Mouse (Mus musculus) kidney, embryonic 15.5 days (tissue): ENCODE data around the gene Epx. TPM values are rescaled to one million over a fixed set of nuclear protein-coding genes. Genes with fewer than 3 reads are reported as not detected.
A peak's percentile ranks its signal among the peaks of the same experiment; 100 is the strongest.
"Not testable (repeated sequence)": the region's sequence is repeated elsewhere in the genome, so short reads cannot be mapped to it uniquely, and the experiment has no call there.

Experiments
- ATAC-seq: fragments of 200-750 bp; cut with Nextera tagmentation; replicated peaks from 2 replicates; pipeline ENCODE4 v1.8.0; 2017; ENCODE audit warnings: moderate TSS enrichment; ENCODE audit not compliant: low FRiP score
- H3K27ac ChIP-seq: fragments of 300-500 bp; sonication (generic); 2 replicates; pipeline ENCODE4 v1.5.1; 2015; ENCODE audit warnings: mild to moderate bottlenecking, inconsistent platforms
- H3K27me3 ChIP-seq: fragments of 300-500 bp; sonication (generic); 2 replicates; pipeline ENCODE4 v1.6.1; 2015; ENCODE audit warnings: inconsistent platforms
- H3K36me3 ChIP-seq: fragments of 300-500 bp; sonication (generic); 2 replicates; pipeline ENCODE4 v1.6.1; 2015; ENCODE audit warnings: inconsistent platforms
- H3K4me1 ChIP-seq: fragments of 300-500 bp; sonication (generic); 2 replicates; pipeline ENCODE4 v1.6.1; 2015; ENCODE audit warnings: inconsistent platforms
- H3K4me2 ChIP-seq: fragments of 300-500 bp; sonication (generic); 2 replicates; pipeline ENCODE4 v1.6.1; 2015; ENCODE audit warnings: moderate library complexity, mild to moderate bottlenecking, inconsistent platforms
- H3K4me3 ChIP-seq: fragments of 300-500 bp; sonication (generic); replicated peaks from 2 replicates; pipeline ENCODE4 v1.5.1; 2015; ENCODE audit warnings: mild to moderate bottlenecking, inconsistent platforms
- H3K9ac ChIP-seq: fragments of 300-500 bp; sonication (generic); 2 replicates; pipeline ENCODE4 v1.6.1; 2015; ENCODE audit warnings: mild to moderate bottlenecking, inconsistent platforms
- H3K9me3 ChIP-seq: fragments of 300-500 bp; sonication (generic); replicated peaks from 2 replicates; pipeline ENCODE4 v1.6.1; 2016; ENCODE audit warnings: inconsistent platforms
- WGBS: fragments of 180-500 bp; shearing (Covaris S2); methylation state at CpG from one replicate; pipeline ENCODE4 v1.1.7; 2015; ENCODE audit warnings: mixed read lengths; 5-methylcytosine and 5-hydroxymethylcytosine counted together
- polyA plus RNA-seq: library from polyadenylated mRNA; unstranded; fragments of >200 nt; fragmentation: Nextera tagmentation; extraction: Ambion mirVana; gene quantifications from 2 replicates; pipeline ENCODE4 v1.2.1, GENCODE M21; 2015

Epx gene
- polyA plus RNA-seq, 1 experiment from 2014 or later: 0.47 TPM

GRCm38 (mm10) chr11:87866891-87867290, 8.4 kb downstream of the Epx start:
- not testable (repeated sequence) for H3K9ac ChIP-seq, H3K4me2 ChIP-seq, H3K27me3 ChIP-seq, H3K4me1 ChIP-seq, ATAC-seq, H3K9me3 ChIP-seq, H3K27ac ChIP-seq, H3K4me3 ChIP-seq
- peaks cover 20% of the 10 kb centered on the region for H3K36me3 ChIP-seq
- WGBS: 96% methylated on average over 1 of the region's 2 CpGs

DNA sequence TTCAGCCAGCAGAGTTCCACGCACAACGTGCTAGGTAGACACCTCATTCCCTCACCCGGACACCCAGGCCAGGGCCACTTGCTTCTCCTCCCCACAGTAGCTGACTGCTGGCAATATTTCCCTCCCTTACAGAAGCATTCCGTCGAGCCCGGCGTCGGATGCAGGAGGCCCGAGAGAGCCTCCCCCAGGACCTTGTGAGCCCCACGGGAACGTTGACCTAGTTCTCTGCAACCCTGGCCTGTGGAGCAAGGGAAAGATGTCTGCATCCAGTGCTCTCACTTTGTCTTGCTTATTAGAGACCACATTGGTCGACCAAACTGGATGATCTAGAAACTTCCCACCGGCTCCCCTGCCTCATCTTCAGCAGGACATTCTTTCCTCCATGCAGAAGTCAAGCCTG, 12.5 kb downstream of the Epx start:
- no peaks in the 10 kb centered on the region for H3K9me3 ChIP-seq
- H3K4me1 ChIP-seq: no peaks in the 10 kb centered on the region
- H3K9ac ChIP-seq: no peak overlapping the region
- no peak overlapping the region for H3K27ac ChIP-seq
- H3K4me3 ChIP-seq: no peak overlapping the region
- H3K27me3 ChIP-seq: no peaks in the 10 kb centered on the region
- 90% methylated on average over 13 of the region's 13 CpGs for WGBS
- H3K4me2 ChIP-seq: no peak overlapping the region
- ATAC-seq: no peak
- H3K36me3 ChIP-seq: peaks cover 58% of the 10 kb centered on the region

- H3K36me3 ChIP-seq: peaks cover 82% of the 10 kb centered on the region
- H3K9ac ChIP-seq: no peak overlapping the region
- no peak overlapping the region for H3K4me3 ChIP-seq
- H3K4me1 ChIP-seq: no peaks in the 10 kb centered on the region
- H3K27ac ChIP-seq: no peak overlapping the region
- no peak overlapping the region for H3K4me2 ChIP-seq
- no peaks in the 10 kb centered on the region for H3K27me3 ChIP-seq
- WGBS: 84% methylated on average over 9 of the region's 9 CpGs
- no peaks in the 10 kb centered on the region for H3K9me3 ChIP-seq
- ATAC-seq: no peak
Measured at GRCm38 (mm10) chr11:87860426-87860825, 14.9 kb downstream of the Epx start.

DNA sequence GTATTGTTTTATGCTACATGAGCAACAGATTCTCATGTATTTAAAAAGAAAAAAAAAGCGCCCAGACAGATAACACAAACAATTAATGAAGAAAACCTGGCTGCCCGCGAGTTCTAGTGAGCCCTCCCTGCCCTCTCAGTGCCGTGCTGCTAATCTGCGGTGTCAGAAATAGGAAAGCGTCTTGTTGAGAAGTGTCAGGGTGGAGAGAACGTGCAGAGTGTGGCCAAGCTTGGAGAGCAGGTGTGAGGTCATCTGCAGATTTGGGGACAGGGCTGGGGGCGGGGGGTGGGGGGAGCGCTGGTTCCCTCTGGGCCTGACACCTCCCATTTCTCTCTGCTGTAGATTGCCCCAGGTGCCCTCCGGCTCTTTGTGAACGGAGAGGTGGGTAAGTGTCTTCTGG, 16.1 kb downstream of the Epx start:
- Histone ChIP-seq H3K4me3 (no peak overlapping the region), H3K27me3 (no peaks in the 10 kb centered on the region), H3K27ac (no peak overlapping the region), H3K9ac (no peak overlapping the region), H3K9me3 (no peaks in the 10 kb centered on the region), H3K4me2 (no peak overlapping the region), H3K4me1 (no peaks in the 10 kb centered on the region), H3K36me3 (peaks cover 86% of the 10 kb centered on the region)
- ATAC-seq: no peak
- 92% methylated on average over 11 of the region's 11 CpGs for whole genome bisulfite sequencing

- H3K36me3 ChIP-seq: peaks cover 43% of the 10 kb centered on the region
- H3K27me3 ChIP-seq: no peaks in the 10 kb centered on the region
- ATAC-seq: no peak
- no peak overlapping the region for H3K4me3 ChIP-seq
- no peak overlapping the region for H3K4me2 ChIP-seq
- no peaks in the 10 kb centered on the region for H3K9me3 ChIP-seq
- no peak overlapping the region for H3K9ac ChIP-seq
- peaks cover 9% of the 10 kb centered on the region for H3K4me1 ChIP-seq
- H3K27ac ChIP-seq: no peak overlapping the region
- 88% methylated on average over 7 of the region's 7 CpGs for WGBS
Measured at GRCm38 (mm10) chr11:87854550-87854949, 20.8 kb downstream of the Epx start.

DNA sequence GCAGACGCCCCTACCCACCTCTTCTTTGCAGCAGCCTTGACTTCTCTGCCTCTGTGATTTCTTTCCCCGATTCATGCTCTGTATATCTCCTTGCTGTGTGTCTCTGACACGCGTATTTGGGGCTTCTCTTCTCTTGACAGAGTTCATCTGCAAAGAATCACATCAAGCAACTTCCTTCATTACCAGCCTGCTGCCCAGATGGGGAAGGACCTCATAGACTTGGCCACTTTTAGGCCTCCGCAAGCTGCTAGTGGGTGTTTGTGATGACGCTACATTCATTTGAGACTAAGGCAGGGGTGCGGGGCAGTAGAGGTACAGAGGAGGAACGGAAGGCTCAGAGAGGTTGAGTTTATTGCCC, 21.8 kb downstream of the Epx start:
- ATAC-seq: 0 out of 2 replicates have a peak, but pooled peaks have one; percentile 29
- H3K4me1 ChIP-seq: peaks cover 9% of the 10 kb centered on the region
- H3K9me3 ChIP-seq: no peaks in the 10 kb centered on the region
- no peaks in the 10 kb centered on the region for H3K27me3 ChIP-seq
- H3K4me3 ChIP-seq: peak overlapping the region; percentile 68
- H3K36me3 ChIP-seq: peaks cover 36% of the 10 kb centered on the region
- peak overlapping the region; percentile 46 for H3K9ac ChIP-seq
- peak overlapping the region; percentile 77 for H3K4me2 ChIP-seq
- H3K27ac ChIP-seq: peak overlapping the region; percentile 59
- WGBS: 28% methylated on average over 8 of the region's 8 CpGs

- 4% methylated on average over 40 of the region's 40 CpGs for WGBS
- H3K36me3 ChIP-seq: peaks cover 29% of the 10 kb centered on the region
- peak within 1 kb of the TSS; percentile 46 for H3K9ac ChIP-seq
- H3K4me2 ChIP-seq: peak within 1 kb of the TSS; percentile 77
- H3K27ac ChIP-seq: peak within 1 kb of the TSS; percentile 64
- H3K9me3 ChIP-seq: no peaks in the 10 kb centered on the region
- H3K4me1 ChIP-seq: peaks cover 9% of the 10 kb centered on the region
- no peaks in the 10 kb centered on the region for H3K27me3 ChIP-seq
- H3K4me3 ChIP-seq: peak within 1 kb of the TSS; percentile 68
- peak; percentile 96 for ATAC-seq
Measured at GRCm38 (mm10) chr11:87852690-87853596, 22.4 kb downstream of the Epx start, which contains the start of gene Mks1. Gene Mks1 (plus strand): TSS chr11:87853215.

- no peaks in the 10 kb centered on the region for H3K27me3 ChIP-seq
- no peak overlapping the region for H3K4me2 ChIP-seq
- H3K9ac ChIP-seq: no peak overlapping the region
- H3K4me1 ChIP-seq: peaks cover 6% of the 10 kb centered on the region
- WGBS: 70% methylated on average over 6 of the region's 6 CpGs
- H3K27ac ChIP-seq: no peak overlapping the region
- no peaks in the 10 kb centered on the region for H3K9me3 ChIP-seq
- ATAC-seq: no peak
- no peak overlapping the region for H3K4me3 ChIP-seq
- no peaks in the 10 kb centered on the region for H3K36me3 ChIP-seq
Measured at GRCm38 (mm10) chr11:87847884-87848283, 27.5 kb downstream of the Epx start.

DNA sequence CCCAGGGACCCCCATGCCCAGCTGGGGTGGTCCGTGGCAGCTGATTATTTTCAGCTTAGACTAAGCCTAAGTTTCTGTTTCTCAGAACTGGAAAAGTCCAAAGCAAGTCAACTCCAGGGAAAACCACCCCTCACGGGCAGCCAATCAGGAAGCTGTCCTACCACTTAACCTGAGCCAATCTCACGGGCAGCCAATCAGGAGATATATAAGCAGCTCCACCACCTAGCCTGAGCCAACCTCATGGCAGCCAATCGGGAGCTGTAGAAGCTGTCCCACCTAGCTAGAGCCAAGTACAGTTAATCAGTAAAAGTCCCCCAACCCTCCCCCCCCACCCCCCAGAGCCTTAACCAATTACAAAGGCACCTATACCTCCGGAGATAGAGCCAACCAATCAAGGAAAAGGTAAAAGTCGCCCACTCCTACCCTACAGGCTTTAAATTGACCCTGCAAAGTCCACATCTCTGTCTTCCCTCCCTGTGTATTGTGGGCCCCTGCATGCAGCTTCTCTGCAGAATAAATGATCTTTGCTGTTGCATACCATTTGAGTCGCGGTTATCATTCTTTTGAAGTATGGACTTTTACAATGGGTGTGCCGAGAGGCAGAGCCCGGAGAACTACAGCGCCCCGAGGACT, 28.3 kb downstream of the Epx start:
- no peaks in the 10 kb centered on the region for H3K9me3 ChIP-seq
- no peaks in the 10 kb centered on the region for H3K27me3 ChIP-seq
- 84% methylated on average over 12 of the region's 12 CpGs for WGBS
- H3K27ac ChIP-seq: no peak overlapping the region
- H3K4me2 ChIP-seq: no peak overlapping the region
- 0 out of 2 replicates have a peak, but pooled peaks cover 3% of the 10 kb centered on the region for H3K4me1 ChIP-seq
- no peaks in the 10 kb centered on the region for H3K36me3 ChIP-seq
- no peak for ATAC-seq
- no peak overlapping the region for H3K9ac ChIP-seq
- H3K4me3 ChIP-seq: no peak overlapping the region

GRCm38 (mm10) chr11:87841436-87841835, 33.9 kb downstream of the Epx start:
- Histone ChIP-seq H3K4me3 (no peak overlapping the region), H3K4me2 (no peak overlapping the region), H3K27ac (no peak overlapping the region), H3K9me3 (no peaks in the 10 kb centered on the region), H3K9ac (no peak overlapping the region), H3K36me3 (no peaks in the 10 kb centered on the region), H3K4me1 (no peaks in the 10 kb centered on the region), H3K27me3 (no peaks in the 10 kb centered on the region)
- no peak for ATAC-seq
- WGBS: 87% methylated on average over 3 of the region's 3 CpGs

- no peaks in the 10 kb centered on the region for H3K36me3 ChIP-seq
- no peaks in the 10 kb centered on the region for H3K27me3 ChIP-seq
- no peak for ATAC-seq
- H3K9me3 ChIP-seq: no peaks in the 10 kb centered on the region
- H3K4me2 ChIP-seq: no peak overlapping the region
- no peak overlapping the region for H3K27ac ChIP-seq
- 76% methylated on average over 8 of the region's 8 CpGs for WGBS
- no peaks in the 10 kb centered on the region for H3K4me1 ChIP-seq
- no peak overlapping the region for H3K4me3 ChIP-seq
- no peak overlapping the region for H3K9ac ChIP-seq
Measured at GRCm38 (mm10) chr11:87840676-87841075, 34.7 kb downstream of the Epx start.

GRCm38 (mm10) chr11:87828239-87828900, 47.0 kb downstream of the Epx start, which contains the start of gene Lpo:
Gene Lpo (minus strand): TSS chr11:87828289.
- Histone ChIP-seq H3K9ac (no peak within 1 kb of the TSS), H3K9me3 (no peaks in the 10 kb centered on the region), H3K4me1 (no peaks in the 10 kb centered on the region), H3K27me3 (no peaks in the 10 kb centered on the region), H3K27ac (no peak within 1 kb of the TSS), H3K36me3 (no peaks in the 10 kb centered on the region), H3K4me2 (no peak within 1 kb of the TSS), H3K4me3 (no peak within 1 kb of the TSS)
- WGBS: 50% methylated on average over 10 of the region's 10 CpGs
- no peak for ATAC-seq
